Mouse (Mus musculus) kidney, postnatal 4 days (tissue): ENCODE data around the gene BC051019.
A peak's percentile ranks its signal among the peaks of the same experiment; 100 is the strongest.

Experiments
- DNase-seq, 2 experiments: peaks; one replicate each; pipeline ENCODE4 v3.0.0; 2021; ENCODE audit warnings: mixed read lengths in 2 of 2

BC051019 gene

GRCm38 (mm10) chr7:109723697-109724096 lies at the start of gene BC051019:
Gene BC051019 (minus strand): TSS chr7:109723850.
- no peak for DNase-seq

GRCm38 (mm10) chr7:109772251-109772650 lies 48.6 kb upstream of the BC051019 start:
- no peak for DNase-seq

GRCm38 (mm10) chr7:109768699-109769383 lies 45.2 kb upstream of the BC051019 start:
- DNase-seq = no peak

DNA sequence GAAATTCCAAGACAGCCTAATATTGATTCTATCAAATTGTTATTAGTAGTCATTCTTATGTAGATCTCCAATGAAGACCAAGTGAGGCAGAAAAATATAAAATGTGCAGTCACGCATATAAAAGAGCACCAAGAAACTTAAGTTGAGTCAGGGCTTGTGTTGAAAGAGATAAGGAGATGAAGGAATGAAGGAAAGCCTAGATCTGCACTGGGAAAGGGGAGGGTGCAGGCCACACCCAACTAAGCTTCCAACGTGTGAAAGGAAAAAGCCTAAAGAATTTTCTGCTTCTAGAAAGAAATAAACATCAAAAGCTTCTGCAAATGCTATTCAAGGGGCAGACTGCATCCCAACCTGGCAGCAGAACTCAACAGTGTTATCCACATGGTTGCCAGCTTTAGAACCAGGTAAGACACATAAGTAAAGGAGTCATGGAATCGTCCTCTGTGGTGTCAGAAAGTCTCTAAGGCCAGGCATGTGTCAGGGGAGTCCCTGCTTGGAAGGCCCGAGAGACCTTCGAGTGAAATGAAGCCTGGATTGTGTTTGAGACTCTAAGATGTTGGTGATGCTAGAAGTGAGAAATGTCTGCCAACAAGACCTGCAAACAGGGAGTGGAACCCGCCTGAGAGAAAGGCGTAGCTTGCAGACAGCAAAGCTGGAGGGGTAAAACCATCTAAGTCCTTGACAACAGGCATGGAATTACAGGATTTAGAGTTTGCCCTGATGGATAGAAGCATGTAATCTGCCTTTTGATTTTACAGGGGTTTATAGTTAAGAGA lies 44.1 kb upstream of the BC051019 start:
- DNase-seq = no peak

DNA sequence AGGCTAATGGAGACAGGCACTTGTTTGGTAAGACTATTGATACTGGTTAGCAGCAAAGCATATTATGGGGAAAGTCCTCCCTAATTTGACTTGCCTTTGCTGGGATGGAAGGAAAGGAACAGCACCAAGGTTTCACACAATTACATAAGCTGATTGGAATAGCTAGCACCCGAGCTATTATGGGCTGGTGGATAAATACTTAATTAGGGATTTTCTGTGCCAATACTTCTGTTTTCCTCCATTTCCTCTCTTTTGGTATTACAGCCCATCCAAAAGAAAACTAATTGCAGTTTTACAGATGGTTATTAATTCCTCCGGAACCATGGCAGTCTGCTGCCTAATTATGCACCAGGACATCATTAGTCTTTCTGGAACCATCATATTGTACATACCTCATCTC lies 40.4 kb upstream of the BC051019 start:
- no peak for DNase-seq

GRCm38 (mm10) chr7:109756291-109756690 lies 32.6 kb upstream of the BC051019 start:
- no peak for DNase-seq

GRCm38 (mm10) chr7:109754034-109754433 lies 30.4 kb upstream of the BC051019 start:
- no peak for DNase-seq

DNA sequence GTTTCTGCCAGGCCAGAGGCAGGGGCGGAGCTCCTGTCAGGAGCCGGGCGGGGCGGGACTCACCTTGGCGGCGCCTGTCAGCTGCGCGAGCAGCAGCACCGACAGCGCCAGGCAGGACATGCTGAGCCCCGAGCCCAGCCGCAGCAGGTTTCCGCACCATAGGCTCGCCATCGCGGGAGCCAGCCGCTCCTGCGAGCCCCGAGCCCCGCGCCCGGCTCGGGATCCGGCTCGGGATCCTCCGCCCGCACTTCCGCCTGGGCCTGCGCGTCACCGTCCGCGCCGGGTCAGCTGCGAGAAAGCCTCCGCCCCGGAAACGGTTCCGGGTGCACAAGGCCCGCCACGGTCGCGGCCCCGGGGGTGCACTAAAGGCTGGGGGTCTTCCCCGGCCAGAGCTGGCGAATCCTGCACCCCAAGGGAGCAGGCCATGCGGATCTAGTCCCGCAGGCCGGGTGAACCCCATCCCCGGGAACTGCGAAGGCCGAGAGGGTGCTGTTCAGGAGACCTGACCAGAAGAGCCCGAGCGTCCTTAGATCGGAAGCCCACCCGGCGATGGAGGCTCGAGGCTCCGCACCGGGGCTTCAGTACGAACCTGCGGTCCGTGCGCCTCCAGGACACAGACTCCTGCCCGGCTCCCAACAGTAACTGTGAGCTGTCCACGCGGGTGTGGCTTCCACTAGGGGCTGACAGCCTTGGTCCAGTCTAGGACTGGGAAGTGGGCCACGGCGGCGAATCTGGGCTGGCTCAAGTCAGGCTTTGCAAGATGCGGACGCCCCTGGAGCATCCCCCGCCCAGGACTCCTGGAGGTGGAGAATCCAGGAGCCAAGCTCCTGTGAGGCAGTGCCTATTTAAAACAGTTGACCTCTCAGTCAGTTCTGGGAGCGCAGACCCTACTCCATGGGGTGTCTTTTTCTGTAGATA lies 28.6 kb upstream of the BC051019 start, which contains the start of gene Tmem9b:
TSS of gene Tmem9b (minus strand) at position 868 of the 918 bp plus-strand sequence.
- DNase-seq = peak; percentile 84 to 91

GRCm38 (mm10) chr7:109751427-109752007 lies 27.9 kb upstream of the BC051019 start:
- DNase-seq = peak; percentile 18 to 22

GRCm38 (mm10) chr7:109747747-109748146 lies 24.1 kb upstream of the BC051019 start:
- DNase-seq = no peak

GRCm38 (mm10) chr7:109741703-109742102 lies 18.1 kb upstream of the BC051019 start:
- DNase-seq = no peak

DNA sequence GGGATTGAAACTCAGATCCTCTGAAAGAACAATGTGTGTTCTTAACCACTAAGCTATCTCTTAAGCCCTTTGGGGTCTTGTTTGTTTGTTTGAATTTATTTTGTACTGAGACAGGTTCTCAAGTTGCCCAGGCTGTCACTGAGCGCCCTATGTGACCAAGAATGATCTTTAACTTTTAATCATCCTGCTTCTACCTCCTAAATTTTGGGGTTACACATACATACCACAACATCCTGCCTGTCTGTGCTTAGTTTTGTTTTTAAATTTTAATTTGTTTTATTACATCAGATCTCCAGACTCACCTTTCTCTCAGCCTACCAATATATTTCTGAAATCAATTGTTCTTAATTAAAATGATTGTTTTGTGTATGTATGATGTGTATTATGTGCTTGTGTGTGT lies 17.4 kb upstream of the BC051019 start:
- no peak for DNase-seq

DNA sequence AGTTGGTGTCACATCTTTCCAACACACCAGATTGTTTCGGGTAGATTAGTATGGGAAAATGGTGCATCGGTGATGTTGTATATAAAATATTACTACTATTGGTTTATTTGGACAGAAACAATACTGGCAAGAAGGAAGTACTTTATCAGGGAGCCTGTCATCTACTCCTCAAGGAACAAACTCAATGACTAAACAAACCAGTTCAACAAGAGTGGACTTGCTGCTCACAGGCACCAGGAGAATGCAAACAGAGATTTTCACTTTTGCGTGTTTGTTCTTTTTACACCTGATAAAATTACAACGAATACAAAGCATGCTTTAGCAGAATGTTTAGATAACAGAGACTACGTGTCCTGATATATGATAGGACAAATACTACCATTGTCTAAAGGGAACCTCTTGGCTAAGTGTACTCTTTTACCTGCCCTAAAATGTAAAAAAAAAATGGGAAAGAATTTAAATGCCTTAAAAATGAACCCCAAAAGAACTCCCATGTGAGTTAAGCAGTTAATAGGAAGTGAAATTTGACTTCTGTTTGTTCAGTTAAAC lies 16.2 kb upstream of the BC051019 start:
- DNase-seq = no peak

GRCm38 (mm10) chr7:109734806-109735205 lies 11.2 kb upstream of the BC051019 start:
- DNase-seq = peak; percentile 55 to 69

DNA sequence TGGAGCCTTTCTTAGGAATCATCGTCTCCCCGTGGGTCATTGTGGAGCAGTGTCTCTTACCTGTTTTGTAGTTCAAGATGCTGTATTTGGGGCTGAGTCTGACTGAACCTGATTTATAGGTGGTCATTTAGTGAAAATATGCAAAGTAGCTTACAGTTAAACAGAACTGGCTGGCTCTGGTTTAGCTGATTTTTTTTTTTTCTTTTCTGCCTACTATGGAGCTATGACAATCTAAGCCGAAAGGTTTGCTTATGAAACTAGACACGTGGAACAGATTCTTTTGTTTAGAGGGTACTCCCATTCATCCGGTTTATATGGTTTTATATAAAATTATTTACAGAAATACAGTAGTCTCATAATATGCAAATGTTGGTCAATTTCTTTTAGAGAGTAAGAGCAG lies 8.0 kb upstream of the BC051019 start, which contains the start of gene Ascl3:
TSS of gene Ascl3 (minus strand) at position 101 of the 400 bp plus-strand sequence.
- no peak for DNase-seq

DNA sequence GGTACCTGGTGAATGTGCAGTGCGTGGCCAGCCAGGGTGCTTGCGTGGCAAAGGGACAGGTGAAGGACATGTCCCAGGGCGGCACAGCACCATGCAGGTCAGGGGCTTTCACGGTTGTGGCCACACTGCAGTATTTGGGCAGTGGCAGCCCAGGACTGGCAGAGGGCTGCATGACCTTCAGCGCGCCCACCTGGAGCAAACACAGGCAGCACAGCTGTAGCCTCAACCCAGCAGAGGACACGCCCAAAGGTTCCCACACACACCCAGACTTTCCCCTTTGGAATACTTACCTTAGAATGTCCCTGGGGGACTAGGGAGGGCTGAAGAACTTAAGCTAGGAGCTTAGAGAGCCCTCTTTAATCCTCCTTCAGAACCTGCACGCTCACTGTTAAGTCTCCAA lies 536 bp downstream of the BC051019 start:
- no peak for DNase-seq

GRCm38 (mm10) chr7:109722618-109723017 lies 1.0 kb downstream of the BC051019 start:
- DNase-seq = peak in 1 of 2 experiments; percentile 42

DNA sequence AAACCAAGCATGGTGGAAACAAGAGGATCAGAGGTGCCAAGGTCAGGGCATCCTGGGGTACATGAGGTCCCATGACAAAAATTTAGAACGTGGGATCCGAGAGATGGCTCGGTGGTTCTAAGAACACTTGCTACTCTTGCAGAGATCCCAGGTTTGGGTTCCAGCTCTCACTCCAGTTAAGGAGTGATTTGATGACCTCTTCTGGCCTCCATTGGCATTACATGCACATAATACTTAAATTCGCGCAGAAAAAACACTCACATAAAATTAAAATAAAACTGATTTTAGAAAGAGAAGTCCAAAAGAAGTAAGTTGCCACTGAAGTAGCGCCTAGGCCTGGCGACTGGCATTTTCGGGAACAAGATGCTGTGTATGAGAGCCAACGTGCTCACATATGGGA lies 4.4 kb downstream of the BC051019 start:
- peak; percentile 16 to 49 for DNase-seq

DNA sequence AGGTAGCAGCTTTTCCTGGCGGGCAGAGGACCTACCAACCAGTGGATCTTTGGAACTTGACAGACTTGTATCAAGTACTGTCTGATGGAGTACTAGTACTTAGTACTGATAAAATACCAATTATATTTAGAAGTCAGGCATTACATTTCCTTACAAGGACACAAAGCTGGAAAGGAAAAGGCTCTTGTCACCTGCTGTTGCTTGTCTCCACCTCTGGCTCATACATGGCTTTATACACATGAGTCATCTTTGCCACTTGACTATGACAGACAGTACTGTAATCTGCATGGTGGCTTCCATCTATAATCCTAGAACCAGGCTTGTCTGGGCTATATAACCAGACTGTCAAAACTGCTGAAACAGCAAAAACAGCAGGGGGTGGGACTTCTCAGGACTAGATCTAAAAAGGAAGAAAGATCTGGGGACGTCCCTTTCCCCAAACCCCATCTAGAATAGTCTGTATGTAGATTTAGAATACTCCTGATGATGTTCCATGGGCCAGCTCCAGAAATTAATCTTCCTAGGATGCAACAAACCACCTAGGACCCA lies 10.1 kb downstream of the BC051019 start:
- DNase-seq = no peak

DNA sequence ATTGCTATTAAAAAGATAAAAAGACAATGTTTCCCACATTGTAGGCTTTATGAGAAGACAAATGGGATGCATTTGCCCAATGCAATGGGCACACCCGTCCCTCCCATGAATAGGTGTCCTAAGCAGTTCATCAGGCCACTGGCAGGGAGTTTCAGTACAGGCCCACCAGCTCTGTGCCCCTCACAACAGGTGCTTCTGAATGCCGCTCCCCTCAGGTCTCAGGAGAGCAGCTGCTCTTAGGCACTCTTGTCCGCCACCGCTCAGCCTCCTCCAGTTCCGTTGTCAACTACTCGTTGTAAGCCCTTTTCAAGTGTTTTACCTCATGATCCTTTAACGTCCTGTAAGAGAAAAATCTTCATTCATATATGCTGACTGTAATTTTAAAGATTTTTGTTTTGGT lies 11.5 kb downstream of the BC051019 start:
- no peak for DNase-seq

GRCm38 (mm10) chr7:109710069-109710468 lies 13.6 kb downstream of the BC051019 start:
- no peak for DNase-seq

GRCm38 (mm10) chr7:109708961-109709382 lies 14.7 kb downstream of the BC051019 start:
- DNase-seq = peak; percentile 64 to 77
